Mouse (Mus musculus): Measurements from ENCODE around the gene Pdzd2.

DNA sequence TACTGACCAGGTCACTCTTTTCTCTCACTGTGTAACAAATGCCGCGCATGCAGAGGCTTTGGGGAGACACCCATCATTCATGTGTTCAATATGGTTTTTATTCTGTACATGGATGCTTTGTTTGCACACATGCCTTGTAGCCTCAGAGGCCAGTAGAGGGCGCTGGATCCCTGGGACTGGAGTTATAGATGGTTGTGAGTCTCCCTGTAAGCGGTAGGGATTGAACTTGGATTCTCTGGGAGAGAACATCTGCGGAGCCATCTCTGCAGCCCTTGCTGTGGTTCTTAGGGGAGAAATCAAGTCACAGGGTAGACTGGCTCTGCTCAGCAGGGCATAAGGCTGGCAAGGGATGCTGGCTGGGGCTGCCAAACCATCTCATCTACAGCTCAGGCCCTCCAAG lies 161.4 kb downstream of the Pdzd2 start:
- no peak for TF ChIP-seq CTCF (IDR thresholded peaks at IDR 0.05; ENCODE audit: borderline replicate concordance, control insufficient read depth, extremely low read depth, insufficient read depth, low read length, poor library complexity)
- TF ChIP-seq POLR2A (IDR thresholded peaks at IDR 0.05; ENCODE audit: control insufficient read depth, extremely low read depth, insufficient read depth, low read length, poor library complexity) = no peak
